Mouse (Mus musculus) adrenal gland, postnatal 36 days (tissue): ENCODE results near the gene Parp8. TPM values are rescaled to one million over a fixed set of nuclear protein-coding genes. Genes with fewer than 3 reads are reported as not detected.

ENCODE experiments used
- DNase-seq, 2 experiments: peaks; one replicate each; pipeline ENCODE4 v3.0.0; 2021; ENCODE audit warnings: mixed read lengths in 1 of 2
- long read RNA-seq, 2 experiments: library from polyadenylated mRNA; stranded (forward); transcript quantifications; one replicate each; pipeline ENCODE4 v2.0.0; 2021; ENCODE audit warnings: borderline sequencing depth in 2 of 2
- total RNA-seq, 2 experiments: library from RNA; stranded (reverse); gene quantifications; 2 replicates each; pipeline ENCODE4 v1.2.3; 2021

The Parp8 gene
- 10 to 100 TPM; 10.5 to 11.0 TPM for total RNA-seq
- long read RNA-seq, experiment 1, partial matches to known transcripts = 0 of 1 reads
- long read RNA-seq, experiment 1, other reads (novel, unspliced or antisense) = 0 of 1 reads
- long read RNA-seq, experiment 2, partial matches to known transcripts = 1 of 4 reads
- long read RNA-seq, experiment 2, other reads (novel, unspliced or antisense) = 0 of 4 reads

- peak; percentile 64 to 74 for DNase-seq
Measured at GRCm38 (mm10) chr13:117025226-117026067, at the start of gene Parp8. Gene Parp8, minus strand, starts transcription at chr13:117025537.

GRCm38 (mm10) chr13:117062628-117063315 is 37.4 kb upstream of the Parp8 start:
- DNase-seq = no peak

DNA sequence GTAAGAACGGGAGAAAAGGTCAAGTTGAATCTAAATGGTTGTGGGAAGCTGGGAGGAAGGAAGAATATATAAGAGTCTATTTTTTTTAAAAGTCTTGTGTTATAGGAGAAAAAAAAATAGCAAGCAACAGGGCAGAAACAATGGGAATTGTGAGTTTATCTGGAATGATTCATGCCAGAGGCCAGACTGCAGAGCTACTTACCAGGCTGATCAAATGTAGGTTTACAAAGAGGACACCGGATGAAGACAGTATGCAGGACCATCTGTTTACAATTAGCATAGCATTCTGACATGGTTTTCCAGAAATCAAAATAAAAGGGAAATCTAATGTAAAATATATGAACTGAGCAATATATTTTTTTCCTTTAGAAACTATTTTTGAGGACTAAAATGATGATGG is 31.1 kb upstream of the Parp8 start:
- no peak for DNase-seq

DNA sequence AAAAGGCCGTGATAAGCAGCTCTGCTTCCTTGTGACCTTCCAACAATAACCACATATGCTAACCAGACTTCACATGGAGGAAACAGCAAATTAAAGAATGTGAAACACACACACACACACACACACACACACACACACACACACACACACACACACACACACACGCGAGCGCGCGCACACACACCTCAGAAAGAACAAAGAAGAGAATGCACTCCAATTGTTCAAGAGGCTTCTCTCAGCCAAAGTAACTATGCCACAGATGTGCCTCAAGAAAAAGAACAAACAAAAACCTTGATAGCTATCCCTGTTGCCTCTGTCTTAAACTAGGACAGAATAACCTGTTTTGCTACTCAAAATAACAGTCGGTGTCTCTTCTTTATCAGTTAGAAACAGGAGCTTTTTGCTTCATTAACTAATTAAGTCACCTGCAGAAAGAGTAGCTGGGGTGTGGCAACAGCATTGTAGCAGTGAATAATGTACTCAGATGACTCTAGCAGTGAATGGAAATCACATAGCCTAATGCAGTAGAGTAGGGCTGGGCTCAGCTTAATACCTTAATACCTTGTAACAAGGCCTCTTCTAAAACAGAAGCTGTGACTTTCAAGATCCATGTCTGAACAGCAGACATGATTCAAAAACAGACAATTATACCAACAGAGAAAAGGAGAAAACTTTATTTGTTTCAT is 29.6 kb upstream of the Parp8 start:
- no peak for DNase-seq

- DNase-seq = no peak
Measured at GRCm38 (mm10) chr13:117052748-117053147, 27.4 kb upstream of the Parp8 start.

GRCm38 (mm10) chr13:117048541-117048971 is 23.2 kb upstream of the Parp8 start:
- DNase-seq = no peak

- no peak for DNase-seq
Measured at GRCm38 (mm10) chr13:117043567-117043966, 18.2 kb upstream of the Parp8 start.

- no peak for DNase-seq
Measured at GRCm38 (mm10) chr13:117041021-117041420, 15.7 kb upstream of the Parp8 start.

DNA sequence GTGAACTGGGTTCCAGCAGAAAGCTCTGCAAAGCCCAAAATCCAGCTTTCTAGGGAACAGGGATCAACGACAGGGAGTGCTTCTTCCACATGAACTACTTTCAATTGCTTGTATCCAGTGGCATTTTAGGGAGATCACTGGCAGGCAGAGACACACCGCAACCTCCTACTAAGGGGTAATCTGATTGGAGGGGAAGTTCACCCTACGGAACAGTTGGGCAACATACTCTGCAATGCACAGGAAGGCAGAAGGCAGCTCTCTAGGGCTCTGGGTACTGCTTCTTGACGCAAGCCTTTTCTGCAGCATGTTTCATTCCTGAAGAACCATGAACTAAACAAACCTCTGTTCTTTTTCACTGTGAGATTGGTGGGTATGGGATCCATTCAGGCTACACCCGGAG is 10.9 kb upstream of the Parp8 start:
- no peak for DNase-seq

GRCm38 (mm10) chr13:117035121-117035520 is 9.8 kb upstream of the Parp8 start:
- no peak for DNase-seq

DNA sequence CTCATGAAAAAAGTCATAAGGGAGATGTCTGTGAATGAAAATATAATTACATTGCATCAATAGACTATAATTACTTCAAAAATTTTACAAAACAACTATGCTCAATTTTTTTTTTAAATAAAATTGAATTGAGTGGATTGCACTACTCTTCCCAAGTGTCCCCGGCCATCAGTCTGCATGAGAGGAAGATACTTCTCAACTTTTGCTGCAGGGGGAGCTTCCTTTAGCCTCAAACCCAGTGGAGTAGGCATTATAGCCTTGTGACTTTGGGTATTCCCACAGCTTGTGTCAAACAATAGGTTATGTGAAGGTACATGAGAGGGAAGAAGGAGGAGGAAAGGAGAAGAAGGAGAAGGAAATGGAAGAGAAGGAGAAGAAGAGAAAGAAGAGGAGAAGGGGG is 9.3 kb upstream of the Parp8 start:
- no peak for DNase-seq

- no peak for DNase-seq
Measured at GRCm38 (mm10) chr13:117033676-117034308, 8.5 kb upstream of the Parp8 start.

GRCm38 (mm10) chr13:117032402-117032801 is 7.1 kb upstream of the Parp8 start:
- no peak for DNase-seq

DNA sequence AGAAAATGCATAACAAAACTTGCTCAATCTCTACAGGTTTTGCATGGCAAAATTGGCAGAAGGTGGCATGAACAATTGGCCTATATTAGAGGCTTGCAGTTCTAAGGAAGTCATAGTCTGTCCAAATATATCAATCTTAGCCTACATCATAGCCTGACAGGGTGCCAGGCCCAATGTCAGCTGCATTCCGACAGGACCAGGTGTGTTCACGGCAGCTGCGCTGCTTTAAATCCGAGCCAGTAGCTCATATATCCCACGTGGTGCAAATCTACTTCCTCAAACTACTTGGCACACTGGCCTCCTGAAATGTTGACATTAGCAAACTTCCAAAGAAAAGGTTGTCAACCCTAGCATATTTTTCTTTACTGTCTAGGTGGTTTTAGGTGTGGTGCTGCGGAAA is 6.2 kb upstream of the Parp8 start:
- DNase-seq = no peak

DNA sequence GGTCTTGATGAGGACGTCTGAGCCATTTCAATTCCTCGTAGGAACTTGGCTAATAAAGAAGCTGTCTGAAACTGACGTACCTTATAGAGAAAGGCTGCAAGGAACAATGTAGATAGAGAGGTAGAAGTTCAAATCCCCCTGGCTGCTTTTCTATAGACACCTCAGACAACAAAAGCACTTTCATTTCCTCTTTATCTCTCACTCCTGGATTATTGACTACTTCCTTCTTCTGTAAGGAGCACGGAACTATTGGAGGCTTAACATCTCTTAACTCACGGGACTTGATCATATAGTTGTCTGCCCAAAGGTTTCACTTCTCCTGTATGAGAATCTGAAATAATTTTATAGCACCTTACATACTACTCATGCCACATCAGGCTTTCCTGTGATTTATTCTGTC is 2.9 kb upstream of the Parp8 start:
- no peak for DNase-seq

DNA sequence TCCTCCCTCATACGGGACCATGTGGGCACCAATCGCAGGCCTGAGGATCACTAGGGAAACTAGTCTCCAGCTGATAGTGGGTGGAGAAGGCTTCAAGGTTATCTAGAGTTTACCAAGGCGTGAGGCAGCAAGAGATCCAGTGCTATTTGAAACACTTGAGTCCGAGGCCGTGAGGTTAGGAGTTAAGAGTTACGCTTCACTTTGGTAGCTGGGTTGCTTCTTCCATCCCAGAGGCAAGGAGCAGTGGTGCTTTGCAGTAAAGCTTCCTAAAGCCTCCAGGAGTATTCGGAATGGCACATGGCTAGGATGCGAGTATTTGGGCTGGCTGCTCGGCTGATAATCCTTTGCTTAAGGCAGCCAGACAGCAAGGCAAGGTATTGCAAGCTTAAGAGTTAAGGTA is 2.0 kb upstream of the Parp8 start:
- no peak for DNase-seq

DNA sequence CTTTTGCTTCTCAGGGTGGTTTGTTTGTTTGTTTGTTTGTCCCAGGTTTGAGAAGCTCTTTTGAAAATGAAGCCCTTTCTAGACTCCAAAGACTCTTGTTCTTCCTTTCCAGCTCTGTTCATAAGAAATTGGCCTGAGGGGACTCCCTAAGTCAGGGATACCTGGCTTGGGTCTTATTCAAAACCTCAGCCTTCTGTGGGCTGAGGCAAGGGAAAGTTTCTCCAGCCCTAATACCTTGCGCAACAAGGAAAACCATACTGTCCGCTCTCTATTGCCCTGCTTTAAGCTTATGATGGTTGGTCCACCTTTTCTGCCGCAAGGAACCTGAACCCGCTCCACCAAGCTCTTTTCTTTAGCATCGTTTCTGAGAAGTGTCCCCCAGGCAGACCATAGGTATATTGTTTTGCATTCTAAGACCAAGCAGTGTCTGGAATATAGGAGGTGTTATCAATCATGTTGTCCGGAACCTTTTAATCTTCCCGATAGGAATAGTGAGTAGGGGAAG is 991 bp upstream of the Parp8 start:
- DNase-seq = no peak

DNA sequence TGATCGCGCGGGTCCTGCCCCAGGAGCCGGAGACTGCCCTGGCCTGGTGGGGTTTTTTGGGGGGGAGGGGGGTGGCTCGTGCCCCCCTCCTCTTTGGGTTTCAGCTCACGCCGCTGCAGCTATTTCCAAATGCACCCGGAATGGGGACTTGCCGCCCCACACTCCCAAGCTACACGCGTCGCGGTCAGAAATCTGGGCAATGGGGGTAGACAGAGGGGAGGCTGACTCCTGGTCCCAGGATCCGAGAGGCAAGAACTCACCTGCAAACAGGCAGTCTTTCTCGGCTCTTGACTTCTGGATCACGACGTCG is 466 bp downstream of the Parp8 start:
- DNase-seq = no peak

- peak; percentile 67 to 79 for DNase-seq
Measured at GRCm38 (mm10) chr13:117024127-117024915, 1.0 kb downstream of the Parp8 start.

GRCm38 (mm10) chr13:117023346-117024050 is 1.8 kb downstream of the Parp8 start:
- no peak for DNase-seq

- no peak for DNase-seq
Measured at GRCm38 (mm10) chr13:117020631-117021030, 4.7 kb downstream of the Parp8 start.
